Mouse (Mus musculus): ENCODE measurements around the gene Tmem191c.

Tmem191c gene

DNA sequence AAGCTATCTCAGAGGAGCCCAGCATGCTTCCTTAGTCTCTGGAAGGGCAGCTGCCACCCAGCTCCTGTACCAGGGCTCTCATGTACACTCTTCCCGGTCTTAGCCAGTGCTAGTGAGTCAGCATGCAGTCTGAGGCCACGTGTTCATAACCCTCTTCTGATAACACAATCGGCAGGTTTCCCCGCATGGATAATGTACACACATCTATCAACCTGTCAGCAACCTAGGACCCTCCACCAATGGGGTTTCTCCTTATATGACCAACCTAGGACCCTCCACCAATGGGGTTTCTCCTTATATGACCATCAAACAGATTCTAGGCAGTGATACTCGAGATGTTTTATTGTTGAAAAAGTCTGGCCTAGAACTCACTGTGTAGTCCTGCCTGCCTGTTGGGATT lies 7.9 kb upstream of the Tmem191c start:
- DNase-seq: no peak

- DNase-seq: no peak
These were observed 6.0 kb upstream of the Tmem191c start for GRCm38 (mm10) chr16:17269872-17270271.

GRCm38 (mm10) chr16:17271124-17271523 lies 4.8 kb upstream of the Tmem191c start:
- DNase-seq: peak; percentile 33

DNA sequence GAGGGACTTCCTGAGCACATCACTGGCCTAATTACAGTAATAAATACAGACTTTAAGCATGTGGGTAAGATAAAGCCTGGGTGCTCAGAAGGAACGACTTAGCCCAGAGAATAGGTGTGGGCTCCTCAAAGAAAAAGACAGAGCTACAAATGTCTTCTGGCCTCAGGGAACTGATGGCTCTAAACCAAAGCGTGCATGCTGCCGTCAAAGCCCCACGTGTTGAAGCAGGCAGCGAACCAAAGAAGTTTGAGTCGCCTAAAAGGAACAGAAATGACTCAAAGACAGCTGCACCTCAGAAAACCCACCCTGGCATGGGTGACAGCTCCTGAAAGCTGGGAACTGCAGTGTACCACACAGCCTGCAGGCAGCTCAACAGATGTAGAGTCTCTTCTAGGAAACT lies 4.0 kb upstream of the Tmem191c start:
- DNase-seq: no peak

DNA sequence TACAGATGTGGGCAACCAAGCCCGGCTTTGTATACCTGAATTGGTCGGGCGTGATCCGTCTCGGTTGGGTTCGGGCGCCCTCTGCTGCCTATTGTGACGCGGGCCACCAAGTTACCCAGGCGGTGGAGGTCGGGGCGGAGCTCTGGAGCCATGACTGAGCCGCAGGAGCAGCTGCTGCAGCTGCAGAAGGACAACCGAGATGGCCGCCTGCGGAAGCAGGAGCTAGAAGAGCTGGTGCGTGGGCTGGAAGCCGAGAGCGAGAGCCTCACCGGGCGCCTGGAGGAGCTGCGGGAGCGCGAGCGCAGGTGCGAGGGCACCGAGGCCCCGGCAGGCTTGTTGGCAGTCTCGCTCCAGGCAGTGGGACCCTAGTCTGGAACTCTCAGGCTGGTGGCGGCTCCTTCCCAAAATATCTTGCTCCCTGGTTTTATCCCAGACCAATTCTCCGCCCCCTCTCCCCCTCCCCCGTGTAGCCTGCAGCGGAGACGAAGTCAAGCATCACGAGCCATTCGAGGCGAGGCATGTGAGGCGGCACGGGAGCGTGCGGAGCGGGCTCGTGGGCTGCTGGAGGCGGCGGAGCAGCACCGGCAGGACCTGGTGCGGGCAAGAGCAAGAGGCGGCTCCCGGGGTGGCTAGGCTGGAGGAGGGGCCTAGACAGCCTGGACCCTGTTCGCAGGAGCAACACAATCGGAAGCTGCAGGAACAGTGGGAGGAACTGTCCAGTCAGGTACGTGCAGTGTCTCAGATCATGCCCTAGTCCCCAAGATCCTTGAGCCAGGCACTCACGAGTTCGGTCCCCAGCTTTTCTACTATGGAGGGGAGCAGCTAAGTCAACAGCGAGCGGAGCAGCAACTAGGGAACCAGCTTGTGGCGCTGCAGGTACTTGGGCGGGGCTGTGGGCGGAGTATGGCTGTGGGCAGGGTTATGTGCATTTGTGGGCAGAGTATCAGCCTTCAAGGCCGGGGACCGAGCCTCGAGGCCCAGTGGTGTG lies 581 bp downstream of the Tmem191c start:
- DNase-seq: peak; percentile 91

GRCm38 (mm10) chr16:17277342-17278211 lies 1.7 kb downstream of the Tmem191c start:
- DNase-seq: peak; percentile 64

DNA sequence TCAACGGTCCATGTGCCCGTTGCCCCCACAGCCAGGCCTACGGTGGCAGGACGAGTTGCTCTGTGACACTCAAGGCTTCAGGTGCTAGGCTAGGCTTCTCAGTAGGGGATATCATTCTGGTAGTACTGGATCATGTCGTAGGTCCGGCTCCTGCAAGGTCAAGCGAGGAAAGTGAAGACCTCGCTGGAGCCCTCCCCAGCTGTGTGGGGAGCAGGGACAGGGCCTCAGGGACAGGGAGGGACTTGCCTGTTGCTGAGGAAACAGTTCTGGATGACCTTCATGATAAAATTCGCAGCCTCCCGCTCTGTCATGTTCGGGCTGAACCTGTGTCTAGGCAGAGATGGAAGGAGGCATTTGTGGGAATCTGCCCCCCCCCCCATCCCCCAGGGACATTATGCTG lies 4.6 kb downstream of the Tmem191c start:
- DNase-seq: no peak

DNA sequence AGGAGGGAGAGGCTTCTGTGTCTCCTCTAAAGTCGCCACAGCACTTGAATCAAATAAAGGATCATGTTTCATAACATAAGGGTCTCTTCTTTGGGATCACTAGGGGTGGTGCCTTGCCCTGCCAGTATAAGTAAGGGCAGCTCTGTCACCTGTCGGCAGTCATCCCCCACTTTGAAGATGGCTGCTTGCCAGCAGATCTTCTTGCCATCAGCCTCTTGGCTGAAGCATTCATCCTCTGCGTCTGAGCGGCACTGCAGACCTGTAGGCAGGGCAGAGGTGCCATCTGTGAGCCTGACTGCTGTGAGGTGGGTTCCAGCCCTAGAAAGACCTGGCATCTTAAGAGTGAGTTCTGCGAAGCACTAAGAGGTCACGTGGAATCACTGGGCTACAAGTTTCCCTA lies 7.3 kb downstream of the Tmem191c start:
- no peak for DNase-seq

DNA sequence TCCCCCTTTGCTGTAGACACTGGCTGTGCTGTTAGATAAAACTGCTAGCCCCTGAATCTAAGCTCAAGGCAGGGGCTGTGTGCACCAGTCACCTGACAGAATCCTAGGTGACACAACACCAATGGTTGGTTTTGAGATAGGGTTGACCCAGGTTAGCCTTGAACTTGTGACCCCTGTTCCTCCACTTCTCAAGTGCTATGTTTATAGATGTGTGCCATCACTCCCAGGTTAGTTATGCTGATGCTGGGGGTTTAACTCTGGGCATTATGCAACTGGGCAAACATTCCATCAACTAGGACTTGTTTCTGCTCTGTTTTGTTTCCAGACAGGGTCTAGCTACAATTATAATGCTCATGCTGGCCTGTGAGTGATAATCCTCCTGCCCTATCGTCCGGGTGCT lies 11.2 kb downstream of the Tmem191c start:
- no peak for DNase-seq

GRCm38 (mm10) chr16:17291016-17291415 lies 15.1 kb downstream of the Tmem191c start:
- no peak for DNase-seq

GRCm38 (mm10) chr16:17292751-17293150 lies 16.9 kb downstream of the Tmem191c start:
- peak; percentile 82 for DNase-seq

GRCm38 (mm10) chr16:17300818-17301217 lies 24.9 kb downstream of the Tmem191c start:
- no peak for DNase-seq

DNA sequence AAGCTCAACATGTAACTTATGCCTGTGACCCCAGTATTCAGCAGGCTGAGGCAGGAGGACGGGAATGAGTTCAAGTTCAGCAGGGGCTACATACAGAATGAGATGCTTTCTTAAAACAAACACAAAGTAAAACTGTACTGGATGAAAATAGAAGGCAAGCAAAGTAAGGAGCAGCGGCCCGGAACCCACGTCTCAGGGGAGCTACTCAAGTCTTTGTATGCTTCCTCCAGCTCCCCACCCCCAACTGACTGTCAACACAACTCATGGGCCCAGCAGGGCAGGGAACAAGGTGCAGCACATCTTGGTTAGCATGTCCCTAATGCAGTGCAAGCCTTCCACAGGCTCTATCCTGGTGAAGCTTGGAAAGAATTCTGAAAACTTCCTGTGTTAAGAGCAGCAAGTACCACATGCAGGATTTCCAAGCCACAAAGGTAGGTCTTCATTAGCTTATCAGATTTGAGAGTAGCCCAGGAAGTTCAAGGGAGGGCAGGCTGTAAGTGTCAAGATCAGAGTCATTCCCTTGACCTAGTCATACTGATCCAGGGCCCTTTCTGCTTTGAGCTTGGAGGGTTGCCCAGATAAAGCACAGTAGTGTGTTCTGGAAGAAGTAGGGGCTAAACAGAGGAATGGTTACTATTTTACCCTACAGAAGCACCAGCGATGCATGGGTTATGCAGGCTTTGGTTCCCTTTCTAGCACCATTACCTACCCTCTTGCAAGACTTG lies 27.8 kb downstream of the Tmem191c start:
- DNase-seq: no peak

DNA sequence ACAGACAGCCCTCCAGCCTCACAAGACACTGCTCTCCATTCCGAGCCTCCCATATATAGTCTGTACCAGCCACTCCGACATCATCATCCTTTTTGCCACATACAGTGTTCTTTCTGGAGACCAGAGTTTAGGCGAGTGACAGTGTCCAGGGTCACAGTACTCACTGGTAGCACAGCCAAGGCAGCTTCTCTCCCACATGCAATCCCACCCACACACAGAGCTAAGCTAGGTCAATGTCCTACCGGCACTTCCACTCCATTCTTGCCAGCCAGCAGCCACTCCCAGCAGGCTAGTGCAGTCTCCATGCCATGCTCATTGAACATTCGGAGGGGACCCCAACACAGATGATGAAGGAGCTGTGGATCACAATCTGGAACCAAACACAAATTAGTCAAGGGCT lies 31.6 kb downstream of the Tmem191c start:
- no peak for DNase-seq

DNA sequence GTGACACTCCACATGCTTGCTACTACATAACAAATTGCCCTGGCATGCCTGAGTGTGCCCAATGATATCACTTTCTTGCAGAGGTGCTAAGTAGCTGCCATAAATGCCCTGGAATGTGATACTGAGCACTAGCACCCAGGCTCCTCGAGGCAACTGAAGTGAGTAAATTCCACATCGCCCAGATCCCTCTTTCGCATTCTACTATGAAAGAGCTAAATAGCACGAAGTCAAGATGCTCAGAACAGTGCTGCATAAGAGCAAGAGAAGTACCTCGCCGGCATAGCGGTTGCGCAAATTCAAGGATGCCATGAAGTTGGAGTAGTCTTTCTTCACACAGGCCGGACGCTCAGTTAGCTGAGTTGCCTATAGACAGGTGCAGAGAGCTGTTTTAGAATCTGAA lies 33.2 kb downstream of the Tmem191c start:
- DNase-seq: no peak

DNA sequence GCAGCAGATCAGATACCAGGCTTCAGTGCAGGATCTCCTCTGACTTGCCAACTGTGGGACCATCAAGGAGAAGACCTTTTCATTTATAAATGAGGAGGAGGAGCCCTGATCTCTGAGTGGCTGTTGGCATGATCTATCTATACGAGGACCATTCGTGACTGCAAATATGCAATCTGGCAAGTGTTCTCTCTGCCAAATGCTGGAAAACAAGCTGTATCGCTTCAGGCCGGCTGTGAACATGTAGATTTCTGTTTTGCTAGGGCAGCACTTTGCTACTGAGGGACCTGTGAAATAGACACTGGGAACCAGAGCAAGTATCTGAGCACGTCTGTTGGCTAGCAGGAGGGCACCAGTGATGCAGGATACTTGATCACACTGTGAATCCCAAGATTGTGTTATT lies 36.7 kb downstream of the Tmem191c start:
- no peak for DNase-seq

GRCm38 (mm10) chr16:17316554-17316953 lies 40.7 kb downstream of the Tmem191c start:
- no peak for DNase-seq

DNA sequence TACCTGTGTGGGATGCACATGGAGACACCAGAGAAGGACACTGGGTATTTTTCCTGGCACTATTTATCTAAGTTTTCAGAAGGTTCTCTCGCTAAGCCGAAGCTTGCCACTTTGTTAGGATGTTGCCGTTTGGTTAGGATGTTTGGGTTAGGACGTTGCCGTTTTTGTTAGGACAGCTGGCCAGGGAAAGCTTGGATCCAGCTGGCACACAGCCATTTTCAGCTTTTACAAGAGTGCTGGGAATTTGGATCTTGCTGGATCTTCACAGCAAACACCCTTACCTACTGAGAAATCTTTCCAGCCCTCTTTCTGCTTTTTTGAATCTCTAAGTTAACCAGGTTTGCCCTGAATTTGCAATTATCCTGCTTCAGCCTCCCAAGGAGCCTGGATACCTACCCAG lies 45.6 kb downstream of the Tmem191c start:
- DNase-seq: no peak

- no peak for DNase-seq
These were observed 48.9 kb downstream of the Tmem191c start for GRCm38 (mm10) chr16:17324745-17325144.

DNA sequence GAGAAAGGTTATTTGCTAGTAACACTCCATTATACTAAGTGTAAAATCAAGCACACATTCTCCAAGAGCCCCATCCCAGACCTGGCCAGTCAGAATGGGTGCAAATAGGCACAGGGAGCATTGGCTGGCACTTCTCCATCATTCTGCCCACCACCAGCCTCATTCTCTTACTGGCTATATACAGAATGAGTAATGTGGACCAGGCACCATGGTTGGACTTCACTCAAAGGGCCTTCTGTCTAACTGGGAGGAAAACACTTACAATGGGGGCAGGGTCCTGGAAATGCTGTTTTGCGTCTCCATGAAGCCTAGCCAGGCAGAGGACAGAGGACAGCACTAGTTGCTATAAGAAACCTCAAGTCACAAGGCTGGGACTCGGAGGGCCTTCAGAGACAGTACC lies 50.2 kb downstream of the Tmem191c start:
- no peak for DNase-seq

- no peak for DNase-seq
These were observed 54.1 kb downstream of the Tmem191c start for GRCm38 (mm10) chr16:17329848-17330570.

DNA sequence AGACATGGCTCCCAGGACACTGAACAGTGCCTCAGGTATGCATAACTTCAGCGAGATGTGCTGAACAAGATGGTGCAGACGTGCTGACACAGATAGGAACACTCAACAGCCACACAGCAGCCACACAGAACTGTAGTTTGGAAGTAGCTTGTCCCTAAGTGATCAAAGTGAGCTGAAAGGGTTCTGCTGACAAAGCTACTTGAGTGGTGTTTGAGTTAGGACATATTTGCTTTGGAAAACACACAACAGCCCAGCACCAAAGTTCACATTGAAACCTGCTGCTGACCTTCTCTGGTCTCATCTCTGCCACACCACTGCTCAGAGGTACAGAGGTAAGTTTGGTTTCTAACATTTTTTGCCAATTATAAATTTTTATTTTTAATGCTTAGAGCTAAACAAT lies 55.2 kb downstream of the Tmem191c start, which contains the start of gene Serpind1:
TSS of gene Serpind1 (plus strand) at position 256 of the 400 bp plus-strand sequence.
- no peak for DNase-seq
